Mouse (Mus musculus) kidney, postnatal 14 days (tissue): ENCODE data around the gene Bcas3.
A peak's percentile ranks its signal among the peaks of the same experiment; 100 is the strongest.
"Not testable (repeated sequence)": the region's sequence is repeated elsewhere in the genome, so short reads cannot be mapped to it uniquely, and the experiment has no call there.

Source experiments
- DNase-seq: peaks from one replicate; pipeline ENCODE4 v3.0.0; 2022; ENCODE audit warnings: mixed read lengths

Bcas3 gene

DNA sequence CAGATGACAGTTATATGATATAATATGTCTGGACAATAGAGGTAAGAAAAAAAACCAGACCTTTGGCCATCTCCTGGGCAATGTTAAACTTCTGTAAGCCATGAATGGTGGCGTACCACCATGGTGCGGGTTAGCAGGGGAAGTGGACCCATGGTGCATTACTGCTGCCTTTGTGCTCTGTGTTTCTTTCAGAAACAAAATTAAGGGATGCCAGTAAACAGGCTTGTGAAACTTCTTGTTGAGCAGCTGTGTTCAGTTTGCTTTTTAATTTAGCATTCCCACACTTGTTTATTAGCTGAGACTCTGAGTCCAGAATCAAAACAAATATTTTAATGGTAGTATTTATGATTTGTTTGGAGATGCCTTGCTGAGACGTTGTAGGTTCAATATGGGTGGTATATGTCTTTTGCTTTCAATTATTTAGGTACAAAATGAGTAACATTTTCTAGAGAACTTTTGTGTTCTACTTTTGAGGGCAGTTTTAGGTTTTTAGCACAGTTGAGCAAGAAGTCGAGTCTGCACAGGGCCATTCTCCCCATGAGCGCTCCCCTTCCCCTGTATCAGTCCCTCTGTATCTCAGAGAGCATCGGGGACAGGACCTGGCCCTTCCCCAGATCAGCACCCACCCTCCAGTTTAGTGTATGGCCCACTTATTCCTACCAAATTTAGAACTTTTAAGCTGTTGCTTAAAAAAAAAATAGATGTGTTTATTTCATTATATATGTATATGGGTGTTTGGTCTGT is 132.4 kb downstream of the Bcas3 start:
- no peak for DNase-seq

GRCm38 (mm10) chr11:85487501-85487900 is 134.5 kb downstream of the Bcas3 start:
- peak; percentile 20 for DNase-seq

- DNase-seq, result peak; percentile 85
These were observed 139.3 kb downstream of the Bcas3 start for GRCm38 (mm10) chr11:85492231-85492630.

DNA sequence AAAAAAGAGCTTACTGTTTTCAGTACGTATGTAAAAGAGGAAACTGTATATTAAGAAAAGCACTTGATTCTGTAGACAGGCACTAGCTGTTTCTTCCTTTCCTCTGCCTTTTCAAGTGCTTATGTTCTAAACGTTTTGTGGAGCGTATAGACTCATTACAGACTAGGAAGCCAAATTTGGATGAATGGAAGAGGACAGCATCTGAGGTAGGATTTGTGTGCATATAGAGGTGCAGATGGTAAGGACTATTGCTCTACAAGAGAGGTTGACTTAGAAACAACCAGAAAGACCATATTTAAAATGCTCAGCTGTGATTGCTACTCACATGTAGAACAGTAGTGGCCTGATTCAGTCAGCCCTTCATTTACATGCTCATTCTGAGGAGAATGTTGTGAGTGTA is 139.7 kb downstream of the Bcas3 start:
- no peak for DNase-seq

GRCm38 (mm10) chr11:85499561-85499960 is 146.6 kb downstream of the Bcas3 start:
- no peak for DNase-seq

GRCm38 (mm10) chr11:85502031-85502430 is 149.1 kb downstream of the Bcas3 start:
- DNase-seq, result no peak

- not testable (repeated sequence) for DNase-seq
These were observed 151.8 kb downstream of the Bcas3 start for GRCm38 (mm10) chr11:85504812-85505211.

GRCm38 (mm10) chr11:85505811-85506210 is 152.8 kb downstream of the Bcas3 start:
- DNase-seq, result no peak

DNA sequence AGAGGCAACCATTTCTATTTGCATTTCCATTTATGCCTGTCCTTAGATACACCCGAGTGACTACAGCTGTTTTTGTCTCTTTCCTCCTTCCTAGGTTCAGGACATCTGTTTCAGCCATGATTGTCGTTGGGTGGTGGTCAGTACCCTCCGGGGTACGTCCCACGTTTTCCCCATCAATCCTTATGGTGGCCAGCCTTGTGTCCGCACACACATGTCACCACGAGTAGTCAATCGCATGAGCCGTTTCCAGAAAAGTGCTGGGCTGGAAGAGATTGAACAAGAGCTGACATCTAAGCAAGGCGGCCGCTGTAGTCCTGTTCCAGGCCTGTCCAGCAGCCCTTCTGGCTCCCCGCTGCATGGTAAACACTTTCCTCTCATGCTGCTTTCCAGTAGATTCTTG is 156.4 kb downstream of the Bcas3 start:
- DNase-seq, result no peak

- DNase-seq, result no peak
These were observed 158.4 kb downstream of the Bcas3 start for GRCm38 (mm10) chr11:85511270-85511904.

DNA sequence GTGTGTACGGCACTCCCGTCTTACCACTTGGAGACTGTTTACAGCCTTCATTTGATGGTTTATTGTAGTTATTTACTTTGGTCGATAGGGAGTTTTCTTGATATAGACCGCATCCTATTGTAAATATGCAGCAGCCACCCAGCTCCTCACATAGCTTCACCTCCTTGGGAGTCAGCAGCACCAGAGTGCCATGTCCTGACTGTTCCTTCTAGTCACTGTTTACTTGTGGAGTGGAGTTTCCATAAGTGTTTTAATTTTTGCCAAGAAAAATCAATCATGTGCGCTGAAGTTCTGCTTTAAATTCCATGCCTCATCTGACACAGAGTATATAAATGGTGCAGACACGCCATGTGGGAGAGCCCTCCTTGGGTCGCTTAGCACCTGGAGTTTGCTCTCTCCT is 163.8 kb downstream of the Bcas3 start:
- no peak for DNase-seq

- peak; percentile 55 for DNase-seq
These were observed 165.2 kb downstream of the Bcas3 start for GRCm38 (mm10) chr11:85518025-85518756.

GRCm38 (mm10) chr11:85520236-85520635 is 167.3 kb downstream of the Bcas3 start:
- DNase-seq, result no peak

- peak; percentile 74 for DNase-seq
These were observed 168.0 kb downstream of the Bcas3 start for GRCm38 (mm10) chr11:85520996-85521395.

- peak; percentile 55 for DNase-seq
These were observed 170.7 kb downstream of the Bcas3 start for GRCm38 (mm10) chr11:85523646-85524045.

DNA sequence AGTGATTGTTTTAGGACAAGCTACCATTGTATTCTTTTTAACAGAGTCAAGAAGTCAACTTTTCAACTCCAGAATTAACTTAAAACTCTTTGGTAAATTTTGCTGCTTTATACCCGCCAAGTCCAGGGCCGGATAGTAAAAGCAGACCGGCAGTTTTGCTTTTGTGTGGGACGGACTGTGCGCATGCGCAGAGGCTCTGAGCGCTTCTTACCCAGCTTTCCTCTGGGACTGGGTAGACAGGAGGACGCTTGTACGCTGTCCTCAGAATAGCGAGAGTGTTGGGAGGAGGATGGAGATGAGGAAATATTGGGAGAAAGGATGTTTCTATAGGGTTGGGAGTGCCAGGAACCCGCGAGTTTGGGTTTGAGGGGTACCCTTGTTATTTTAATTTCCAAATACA is 171.2 kb downstream of the Bcas3 start:
- peak; percentile 85 for DNase-seq

DNA sequence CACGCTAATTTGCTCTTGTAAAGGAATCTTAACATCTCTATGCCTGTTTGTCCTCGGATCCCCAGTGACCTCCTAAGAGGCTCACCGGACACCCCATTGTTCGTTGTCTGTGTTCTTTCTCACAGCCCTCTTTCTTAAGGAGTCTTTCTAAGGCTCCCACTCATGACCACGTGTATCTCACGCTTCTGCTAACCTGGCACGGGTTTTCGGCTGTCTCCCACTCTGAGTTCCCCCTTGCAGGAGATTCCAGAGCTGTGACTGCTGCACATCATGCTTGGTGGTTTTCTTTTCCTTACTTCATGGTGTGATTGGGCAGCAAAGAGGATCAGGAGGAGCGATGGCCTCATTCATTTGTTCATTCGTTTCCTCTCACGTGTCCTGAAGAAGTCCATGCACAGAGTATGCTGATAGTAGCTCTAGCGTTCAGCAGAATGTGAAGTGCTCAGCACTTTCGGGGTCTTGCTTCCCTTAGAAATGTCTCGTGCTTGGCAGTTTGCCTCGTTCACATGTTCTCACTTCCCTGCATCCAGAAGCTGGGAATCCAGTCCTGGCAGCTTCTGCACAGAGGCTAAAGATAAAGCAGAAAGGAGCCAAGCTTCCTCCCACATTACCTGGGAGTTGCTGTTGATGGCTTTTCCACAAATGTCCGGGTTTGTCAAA is 172.0 kb downstream of the Bcas3 start:
- peak; percentile 85 for DNase-seq

DNA sequence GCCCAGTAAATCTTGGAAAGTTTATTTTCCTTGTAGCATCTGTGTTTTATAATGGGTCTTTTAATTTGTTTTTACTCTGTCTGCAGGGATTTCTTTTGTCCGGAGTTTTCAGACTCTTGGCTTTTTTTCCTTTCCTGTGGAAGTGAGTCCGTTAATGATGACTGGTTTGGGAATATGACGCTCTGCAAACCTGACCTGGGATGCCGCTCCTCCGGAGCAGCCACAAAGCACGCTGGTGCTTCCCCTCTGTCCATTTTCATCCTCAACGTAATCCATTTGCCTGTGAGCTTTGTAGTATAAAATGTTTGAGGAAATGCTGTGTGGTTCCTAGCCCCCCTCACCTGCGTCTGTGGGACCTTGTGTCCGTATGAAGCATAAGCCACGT is 172.5 kb downstream of the Bcas3 start:
- DNase-seq, result peak; percentile 18

- DNase-seq, result peak; percentile 29
These were observed 173.2 kb downstream of the Bcas3 start for GRCm38 (mm10) chr11:85525979-85526775.

DNA sequence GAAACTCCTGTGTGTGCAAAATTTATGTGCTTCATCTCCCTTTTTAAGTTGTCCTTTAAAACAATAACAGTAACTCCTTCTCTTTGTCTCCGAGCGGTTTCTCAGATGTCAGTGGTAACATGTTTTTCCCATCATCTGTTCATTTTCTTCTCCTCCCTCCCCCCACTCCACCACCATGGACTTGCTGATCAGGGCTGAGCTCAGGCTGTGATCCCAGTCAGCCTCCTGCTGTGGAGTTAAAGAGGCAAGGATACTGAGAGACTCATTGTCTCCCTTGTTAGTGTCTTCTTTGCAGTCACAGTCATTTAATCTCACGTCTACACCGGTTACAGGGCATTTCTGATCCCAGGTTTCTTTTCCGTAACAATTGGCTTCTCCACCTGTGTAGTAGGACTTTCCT is 174.3 kb downstream of the Bcas3 start:
- DNase-seq, result no peak

DNA sequence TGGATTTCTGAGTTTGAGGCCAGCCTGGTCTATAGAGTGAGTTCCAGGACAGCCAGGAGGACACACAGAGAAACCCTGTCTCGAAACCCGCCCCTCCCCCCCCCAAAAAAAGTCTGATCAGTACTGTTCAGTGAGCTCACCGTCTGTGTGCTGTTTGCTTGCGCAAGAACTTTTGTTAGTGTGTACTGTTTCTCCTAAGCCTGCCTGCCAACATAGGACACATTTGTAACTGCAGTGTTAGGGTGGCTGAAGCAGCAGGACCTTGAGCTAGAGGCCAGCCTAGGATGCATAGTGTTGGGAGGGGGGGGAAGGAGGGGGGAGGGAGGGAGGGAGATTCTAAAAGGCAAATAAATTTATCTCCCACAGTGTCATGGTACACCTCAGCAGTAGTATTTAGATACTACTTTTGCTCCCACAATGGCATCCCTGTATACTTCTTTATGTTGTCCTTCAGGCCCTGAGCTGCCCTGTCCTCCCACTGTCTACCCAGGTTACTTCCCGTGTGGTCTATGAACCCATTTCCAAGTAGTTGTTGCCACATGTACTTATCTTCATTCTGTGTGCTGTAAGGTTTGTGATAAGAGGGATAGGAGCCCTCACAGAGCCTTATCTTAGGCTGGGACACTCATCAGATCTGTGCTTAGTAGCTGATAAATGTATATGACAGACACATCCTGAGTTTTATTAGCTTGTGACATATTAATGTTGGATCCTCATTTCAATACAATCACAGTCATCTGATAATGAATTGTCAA is 176.7 kb downstream of the Bcas3 start:
- DNase-seq, result no peak

- no peak for DNase-seq
These were observed 188.0 kb downstream of the Bcas3 start for GRCm38 (mm10) chr11:85540989-85541388.
